Mouse (Mus musculus): Measurements from ENCODE around the gene Strip2. TPM values are rescaled to one million over a fixed set of nuclear protein-coding genes. Genes with fewer than 3 reads are reported as not detected.
A peak's percentile ranks its signal among the peaks of the same experiment; 100 is the strongest.

Gene Strip2
- total RNA-seq, 1 experiment: 1.3 TPM

DNA sequence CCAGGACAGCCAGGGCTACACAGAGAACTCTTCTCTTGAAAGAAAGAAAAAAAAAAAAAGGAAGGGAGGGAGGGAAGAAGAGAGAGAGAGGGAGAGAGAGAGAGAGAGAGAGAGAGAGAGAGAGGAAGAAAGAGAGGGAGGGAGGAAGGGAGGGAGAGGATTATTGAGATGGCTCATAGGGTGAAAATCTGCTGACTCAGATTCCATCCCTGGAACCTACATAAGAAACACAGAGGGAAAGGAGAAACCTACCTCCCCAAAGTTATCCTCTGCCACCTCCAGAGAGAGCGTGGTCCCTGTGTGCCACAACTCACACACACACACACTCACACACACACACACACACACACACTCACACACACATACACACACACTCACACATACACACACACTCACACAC, 89.0 kb downstream of the Strip2 start:
- H3K4me1 ChIP-seq (ENCODE audit: control insufficient read depth in 2 of 2, insufficient read depth in 2 of 2, low read length in 2 of 2, poor library complexity in 1 of 2): no peaks in the 10 kb centered on the region
- no peak overlapping the region for H3K27ac ChIP-seq (ENCODE audit: insufficient read depth, low read depth, low read length, poor library complexity, severe bottlenecking)
- TF ChIP-seq ZNF384 (IDR thresholded peaks at IDR 0.05; ENCODE audit: low read depth, low read length): no peak
- TF ChIP-seq MAFK (IDR thresholded peaks at IDR 0.05; ENCODE audit: insufficient read depth, low read depth, low read length): peak; percentile 76
- no peak for TF ChIP-seq CHD2 (IDR thresholded peaks at IDR 0.05; ENCODE audit: low read depth, low read length)
- no peak for TF ChIP-seq HCFC1 (IDR thresholded peaks at IDR 0.05; ENCODE audit: borderline replicate concordance, insufficient read depth, low read length)
- H3K9me3 ChIP-seq (ENCODE audit: control insufficient read depth, insufficient read depth, low read depth, low read length): no peaks in the 10 kb centered on the region
- H3K36me3 ChIP-seq (ENCODE audit: control insufficient read depth, insufficient read depth, low read length, poor library complexity, severe bottlenecking): no peaks in the 10 kb centered on the region
- in situ Hi-C loops (cut with MboI; ENCODE audit: low sequenced_read_pairs in 2 of 2, unreplicated experiment in 2 of 2): no loop called here
- no peak overlapping the region for H3K4me3 ChIP-seq (ENCODE audit: insufficient read depth in 1 of 2, low read depth in 1 of 2, low read length in 2 of 2, poor library complexity in 1 of 2, severe bottlenecking in 1 of 2)
- DNase-seq (ENCODE audit: low read depth, low spot score): no peak
- H3K9ac ChIP-seq (ENCODE audit: insufficient read depth, low read depth, low read length, poor library complexity, severe bottlenecking): no peak overlapping the region

DNA sequence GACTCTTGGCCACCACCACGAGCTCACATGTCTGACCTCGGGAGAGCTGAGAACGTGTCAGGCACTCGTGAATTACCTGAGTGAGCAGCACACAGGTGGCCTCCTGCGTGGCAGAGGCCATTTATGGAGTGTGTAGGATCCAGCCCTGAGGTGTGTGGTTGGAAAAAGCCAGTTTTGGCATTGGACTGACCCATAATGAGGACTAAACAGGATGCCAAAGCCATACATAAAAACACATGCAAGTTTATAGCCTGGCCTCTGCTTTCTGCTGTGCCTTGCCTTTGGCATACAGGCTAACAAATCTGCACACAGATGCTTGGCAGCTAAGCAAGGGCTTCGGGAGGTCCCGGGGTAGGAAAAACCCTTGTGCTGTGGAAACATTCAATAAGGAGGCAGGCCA, 92.4 kb downstream of the Strip2 start:
- Histone ChIP-seq H3K27ac (ENCODE audit: insufficient read depth, low read depth, low read length, poor library complexity, severe bottlenecking) (no peak overlapping the region), H3K9ac (ENCODE audit: insufficient read depth, low read depth, low read length, poor library complexity, severe bottlenecking) (no peak overlapping the region), H3K4me1 (ENCODE audit: control insufficient read depth in 2 of 2, insufficient read depth in 2 of 2, low read length in 2 of 2, poor library complexity in 1 of 2) (0 out of 4 replicates have a peak, but pooled peaks cover 0 to 3% of the 10 kb centered on the region in 2 experiments), H3K4me3 (ENCODE audit: insufficient read depth in 1 of 2, low read depth in 1 of 2, low read length in 2 of 2, poor library complexity in 1 of 2, severe bottlenecking in 1 of 2) (no peak overlapping the region), H3K9me3 (ENCODE audit: control insufficient read depth, insufficient read depth, low read depth, low read length) (no peaks in the 10 kb centered on the region), H3K36me3 (ENCODE audit: control insufficient read depth, insufficient read depth, low read length, poor library complexity, severe bottlenecking) (no peaks in the 10 kb centered on the region)
- DNase-seq (ENCODE audit: low read depth, low spot score): no peak
- TF ChIP-seq CHD2 (IDR thresholded peaks at IDR 0.05; ENCODE audit: low read depth, low read length) (no peak), HCFC1 (IDR thresholded peaks at IDR 0.05; ENCODE audit: borderline replicate concordance, insufficient read depth, low read length) (no peak), MAFK (IDR thresholded peaks at IDR 0.05; ENCODE audit: insufficient read depth, low read depth, low read length) (no peak), ZC3H11A (IDR thresholded peaks at IDR 0.05; ENCODE audit: borderline replicate concordance, low read depth, low read length) (no peak), ZNF384 (IDR thresholded peaks at IDR 0.05; ENCODE audit: low read depth, low read length) (no peak)
- in situ Hi-C loops (cut with MboI; ENCODE audit: low sequenced_read_pairs in 2 of 2, unreplicated experiment in 2 of 2): no loop called here

Other genes with a start within 250 kb of the Strip2 start
- gene Tspan33, start 222.8 kb upstream of the Strip2 start, total RNA-seq (2012; rRNA removed): 5.7 and 7.9 TPM in 2 replicates
- 25.7 and 27.3 TPM in 2 replicates for gene Smo, start 181.5 kb upstream of the Strip2 start, total RNA-seq (2012; rRNA removed)
- 15.3 and 17.5 TPM in 2 replicates for gene Ahcyl2, start 149.0 kb upstream of the Strip2 start, total RNA-seq (2012; rRNA removed)
- 81.6 and 86.5 TPM in 2 replicates for gene Nrf1, start 131.0 kb downstream of the Strip2 start, total RNA-seq (2012; rRNA removed)

All from ES-E14 (cell line).